ENCODE assay signal across 15 mouse cellular contexts in genomic region chr11:94445300-94445699, GRCm38 (mm10). TPM values are rescaled to one million over a fixed set of nuclear protein-coding genes. Genes with fewer than 3 reads are reported as not detected.
A peak's percentile ranks its signal among the peaks of the same experiment; 100 is the strongest.
DNase-seq lines count a peak whose midpoint lies in the region; ATAC-seq and TF ChIP-seq lines count a peak whose summit lies in the region.
"Had no signal": no experiment of that assay in that cellular context is flagged by ENCODE, and none has a peak within 500 bp of the region (broad histone marks: within the 10 kb centered on the region; RNA-seq: fewer than 3 reads in every experiment).

No protein-coding gene starts in this region.

- no peak overlapping the region for H3K9ac ChIP-seq in embryonic facial prominence, embryonic 14.5 days (ENCODE audit: low read depth, low read length)
- no peak overlapping the region for H3K9ac ChIP-seq in neural tube, embryonic 12.5 days
- no peak overlapping the region for H3K9ac ChIP-seq in kidney, embryonic 14.5 days (ENCODE audit: low read depth, low read length)
- H3K9ac ChIP-seq: liver, embryonic 14.5 days had no signal

- no peak for TF ChIP-seq CTCF in cerebellum, adult 2 months (IDR thresholded peaks at IDR 0.05; ENCODE audit: borderline replicate concordance, insufficient read depth, low read depth, low read length)

- H3K27me3 ChIP-seq in embryonic facial prominence, embryonic 14.5 days (replicated peaks; ENCODE audit: control insufficient read depth, insufficient read depth, low read length): no peaks in the 10 kb centered on the region
- H3K27me3 ChIP-seq in embryonic facial prominence, embryonic 10.5 days (replicated peaks; ENCODE audit: low read depth, poor library complexity, severe bottlenecking): peaks cover 35% of the 10 kb centered on the region
- H3K27me3 ChIP-seq in neural tube, embryonic 12.5 days (replicated peaks): no peaks in the 10 kb centered on the region
- no peaks in the 10 kb centered on the region for H3K27me3 ChIP-seq in kidney, embryonic 14.5 days (ENCODE audit: control insufficient read depth, insufficient read depth, low read length)
- no peaks in the 10 kb centered on the region for H3K27me3 ChIP-seq in cerebellum, adult 2 months (ENCODE audit: control insufficient read depth, insufficient read depth, low read length)

- 0 out of 2 replicates have a peak overlapping the region, but pooled peaks have one; percentile 21 for H3K27ac ChIP-seq in embryonic facial prominence, embryonic 14.5 days (replicated peaks; ENCODE audit: low read depth, low read length)
- no peak overlapping the region for H3K27ac ChIP-seq in embryonic facial prominence, embryonic 10.5 days (replicated peaks)
- peak overlapping the region; percentile 7; the same call in 1 of the 2 replicates for H3K27ac ChIP-seq in neural tube, embryonic 12.5 days
- no peak overlapping the region for H3K27ac ChIP-seq in kidney, embryonic 14.5 days (ENCODE audit: low read depth, low read length)
- no peak overlapping the region for H3K27ac ChIP-seq in cerebellum, adult 2 months (ENCODE audit: insufficient read depth, low read length)
- H3K27ac ChIP-seq: heart, adult 2 months; liver, embryonic 14.5 days had no signal

- no peak for ATAC-seq in embryonic facial prominence, embryonic 14.5 days (ENCODE audit: low read depth)
- ATAC-seq in neural tube, embryonic 12.5 days (ENCODE audit: low FRiP score, low read depth): no peak
- ATAC-seq in kidney, embryonic 14.5 days (ENCODE audit: low FRiP score, low TSS enrichment): peak; percentile 62
- ATAC-seq: activated CD4-positive, CD25-positive, alpha-beta regulatory T cell, adult 4 months; lung, postnatal 0 days had no signal

- no peak overlapping the region for H3K4me3 ChIP-seq in embryonic facial prominence, embryonic 14.5 days (ENCODE audit: low read depth, low read length)
- no peak overlapping the region for H3K4me3 ChIP-seq in embryonic facial prominence, embryonic 10.5 days
- no peak overlapping the region for H3K4me3 ChIP-seq in neural tube, embryonic 12.5 days
- H3K4me3 ChIP-seq in kidney, embryonic 14.5 days (ENCODE audit: low read length): no peak overlapping the region
- no peak overlapping the region for H3K4me3 ChIP-seq in cerebellum, adult 2 months (replicated peaks; ENCODE audit: insufficient read depth, low read depth, low read length)
- H3K4me3 ChIP-seq: erythroblast, embryonic 14.5 days; heart, adult 2 months had no signal

- H3K4me2 ChIP-seq in embryonic facial prominence, embryonic 14.5 days (ENCODE audit: low read depth, low read length): no peak overlapping the region
- no peak overlapping the region for H3K4me2 ChIP-seq in neural tube, embryonic 12.5 days (replicated peaks)
- H3K4me2 ChIP-seq in kidney, embryonic 14.5 days (replicated peaks; ENCODE audit: low read depth, low read length): no peak overlapping the region

- 42% methylated on average over 4 of the region's 4 CpGs for WGBS in embryonic facial prominence, embryonic 14.5 days
- 50% methylated on average over 4 of the region's 4 CpGs for WGBS in embryonic facial prominence, embryonic 10.5 days
- WGBS in neural tube, embryonic 12.5 days: 43% methylated on average over 4 of the region's 4 CpGs
- 13% methylated on average over 4 of the region's 4 CpGs for WGBS in kidney, embryonic 14.5 days
- 20% methylated on average over 4 of the region's 4 CpGs for WGBS in cerebellum, adult 2 months

- DNase-seq in embryonic facial prominence, embryonic 14.5 days (ENCODE audit: low spot score): no peak
- DNase-seq in embryonic facial prominence, embryonic 10.5 days (ENCODE audit: low spot score): no peak
- no peak for DNase-seq in neural tube, embryonic 10.5 days (ENCODE audit: extremely low spot score, low spot score)
- DNase-seq in right cerebral cortex, postnatal 14 days: no peak
- no peak for DNase-seq in layer of hippocampus, adult 11-12 months (ENCODE audit: low spot score)
- DNase-seq in cerebellum, adult 2 months: no peak
- DNase-seq: gastrocnemius, postnatal 10 days; heart, adult 2 months had no signal

- H3K9me3 ChIP-seq in embryonic facial prominence, embryonic 14.5 days (ENCODE audit: control insufficient read depth, low read length): no peaks in the 10 kb centered on the region
- H3K9me3 ChIP-seq in embryonic facial prominence, embryonic 10.5 days: no peaks in the 10 kb centered on the region
- H3K9me3 ChIP-seq in neural tube, embryonic 12.5 days: no peaks in the 10 kb centered on the region
- no peaks in the 10 kb centered on the region for H3K9me3 ChIP-seq in kidney, embryonic 14.5 days (ENCODE audit: control insufficient read depth, low read length)

- TF ChIP-seq POLR2A in cerebellum, adult 2 months (IDR thresholded peaks at IDR 0.05; ENCODE audit: borderline replicate concordance, insufficient read depth, low read length): no peak

- H3K36me3 ChIP-seq in embryonic facial prominence, embryonic 14.5 days (ENCODE audit: control insufficient read depth, insufficient read depth, low read length): peaks cover 48% of the 10 kb centered on the region
- peaks cover 56% of the 10 kb centered on the region for H3K36me3 ChIP-seq in embryonic facial prominence, embryonic 10.5 days (replicated peaks)
- no peaks in the 10 kb centered on the region for H3K36me3 ChIP-seq in neural tube, embryonic 12.5 days
- H3K36me3 ChIP-seq in kidney, embryonic 14.5 days (ENCODE audit: control insufficient read depth, insufficient read depth, low read length): no peaks in the 10 kb centered on the region; the same call in 1 of the 2 replicates

- peaks cover 7% of the 10 kb centered on the region; the same call in 1 of the 2 replicates for H3K4me1 ChIP-seq in embryonic facial prominence, embryonic 14.5 days (ENCODE audit: control insufficient read depth, insufficient read depth, low read length)
- peaks cover 64% of the 10 kb centered on the region for H3K4me1 ChIP-seq in embryonic facial prominence, embryonic 10.5 days
- H3K4me1 ChIP-seq in neural tube, embryonic 12.5 days: peaks cover 58% of the 10 kb centered on the region
- H3K4me1 ChIP-seq in kidney, embryonic 14.5 days (ENCODE audit: control insufficient read depth, insufficient read depth, low read length): peaks cover 33% of the 10 kb centered on the region
- H3K4me1 ChIP-seq in cerebellum, adult 2 months (ENCODE audit: control insufficient read depth, insufficient read depth, low read length): peaks cover 7% of the 10 kb centered on the region

RNA-seq across cellular contexts. Expression of gene Cacna1g, which starts 28.7 kb away (rescaled TPM):
- polyA plus RNA-seq in embryonic facial prominence, embryonic 14.5 days (2014; fragmentation: Nextera tagmentation; extraction: Ambion mirVana): 30.0 and 30.5 TPM in 2 replicates
- polyA plus RNA-seq in embryonic facial prominence, embryonic 10.5 days (2016; fragmentation: Nextera tagmentation; extraction: Ambion mirVana): 6.5 and 13.5 TPM in 2 replicates
- polyA plus RNA-seq in neural tube, embryonic 12.5 days (2016; fragmentation: Nextera tagmentation; extraction: Ambion mirVana): 10.3 and 12.0 TPM in 2 replicates
- 8.7 and 14.1 TPM in 2 replicates for polyA plus RNA-seq in kidney, embryonic 14.5 days (2014; fragmentation: Nextera tagmentation; extraction: Ambion mirVana)
- polyA plus RNA-seq in cerebellum, adult 2 months (2012; rRNA removed): 199 and 248 TPM in 2 replicates
- polyA plus RNA-seq: activated CD4-positive, CD25-positive, alpha-beta regulatory T cell, adult 4 months had no signal

RNA-seq across cellular contexts. Expression of gene Spata20, which starts 40.7 kb away (rescaled TPM):
- 0.31 and 0.51 TPM in 2 replicates for polyA plus RNA-seq in embryonic facial prominence, embryonic 14.5 days (2014; fragmentation: Nextera tagmentation; extraction: Ambion mirVana)
- polyA plus RNA-seq in embryonic facial prominence, embryonic 10.5 days (2016; fragmentation: Nextera tagmentation; extraction: Ambion mirVana): not detected in 2 replicates
- 0.19 TPM in 1 of 2 replicates, not detected in the other for polyA plus RNA-seq in neural tube, embryonic 12.5 days (2016; fragmentation: Nextera tagmentation; extraction: Ambion mirVana)
- polyA plus RNA-seq in kidney, embryonic 14.5 days (2014; fragmentation: Nextera tagmentation; extraction: Ambion mirVana): 0.07 and 0.23 TPM in 2 replicates
- 1.5 and 1.9 TPM in 2 replicates for polyA plus RNA-seq in cerebellum, adult 2 months (2012; rRNA removed)
- polyA plus RNA-seq: activated CD4-positive, CD25-positive, alpha-beta regulatory T cell, adult 4 months; erythroblast, embryonic 14.5 days; limb, embryonic 11.5 days; liver, embryonic 14.5 days had no signal

RNA-seq across cellular contexts. Expression of gene Abcc3, which starts 52.5 kb away (rescaled TPM):
- 1.3 and 2.2 TPM in 2 replicates for polyA plus RNA-seq in embryonic facial prominence, embryonic 14.5 days (2014; fragmentation: Nextera tagmentation; extraction: Ambion mirVana)
- 0.23 and 0.24 TPM in 2 replicates for polyA plus RNA-seq in embryonic facial prominence, embryonic 10.5 days (2016; fragmentation: Nextera tagmentation; extraction: Ambion mirVana)
- 0.52 and 1.0 TPM in 2 replicates for polyA plus RNA-seq in neural tube, embryonic 12.5 days (2016; fragmentation: Nextera tagmentation; extraction: Ambion mirVana)
- polyA plus RNA-seq in kidney, embryonic 14.5 days (2014; fragmentation: Nextera tagmentation; extraction: Ambion mirVana): 1.1 and 3.9 TPM in 2 replicates
- 0.64 and 0.71 TPM in 2 replicates for polyA plus RNA-seq in cerebellum, adult 2 months (2012; rRNA removed)

RNA-seq across cellular contexts. Expression of gene Epn3, which starts 54.5 kb away (rescaled TPM):
- 4.3 and 6.6 TPM in 2 replicates for polyA plus RNA-seq in embryonic facial prominence, embryonic 14.5 days (2014; fragmentation: Nextera tagmentation; extraction: Ambion mirVana)
- polyA plus RNA-seq in embryonic facial prominence, embryonic 10.5 days (2016; fragmentation: Nextera tagmentation; extraction: Ambion mirVana): 4.5 and 4.7 TPM in 2 replicates
- 0.43 and 0.62 TPM in 2 replicates for polyA plus RNA-seq in neural tube, embryonic 12.5 days (2016; fragmentation: Nextera tagmentation; extraction: Ambion mirVana)
- 13.4 and 16.4 TPM in 2 replicates for polyA plus RNA-seq in kidney, embryonic 14.5 days (2014; fragmentation: Nextera tagmentation; extraction: Ambion mirVana)
- 31.1 and 35.9 TPM in 2 replicates for polyA plus RNA-seq in cerebellum, adult 2 months (2012; rRNA removed)
- polyA plus RNA-seq: activated CD4-positive, CD25-positive, alpha-beta regulatory T cell, adult 4 months; erythroblast, embryonic 14.5 days had no signal

Comparison
In these comparisons a context has a peak if more than half of its experiments do, and no peak if none do; other contexts are left out.
1. H3K27ac ChIP-seq: peak in embryonic facial prominence, embryonic 14.5 days (single experiment) and neural tube, embryonic 12.5 days (single experiment); none in embryonic facial prominence, embryonic 10.5 days (single experiment), kidney, embryonic 14.5 days (single experiment) and cerebellum, adult 2 months (single experiment).